Mouse (Mus musculus) thymus, postnatal 4 days (tissue): ENCODE results near the gene Pum2.
"Not testable (repeated sequence)": the region's sequence is repeated elsewhere in the genome, so short reads cannot be mapped to it uniquely, and the experiment has no call there.

Experiments
- DNase-seq: peaks from one replicate; pipeline ENCODE4 v3.0.0; 2021

The Pum2 gene

DNA sequence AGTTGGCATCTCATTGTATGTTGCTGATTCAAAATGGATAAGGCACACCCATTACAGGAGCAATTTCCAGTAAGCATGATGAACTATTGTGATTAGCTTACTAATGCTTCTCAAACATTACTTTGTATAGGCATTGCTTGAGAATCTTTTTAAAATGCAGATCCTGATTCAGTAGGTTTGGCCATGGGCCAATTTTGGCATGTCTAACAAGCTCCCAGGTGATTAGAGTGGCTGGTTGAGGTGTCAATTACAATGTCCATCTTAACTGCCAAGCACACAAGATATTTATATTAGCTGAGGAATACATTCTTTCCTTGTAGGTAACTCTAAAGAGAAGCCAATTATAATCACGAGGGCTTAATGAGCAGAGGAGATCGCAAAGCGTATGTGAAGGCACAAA, 4.1 kb upstream of the Pum2 start:
- no peak for DNase-seq

DNA sequence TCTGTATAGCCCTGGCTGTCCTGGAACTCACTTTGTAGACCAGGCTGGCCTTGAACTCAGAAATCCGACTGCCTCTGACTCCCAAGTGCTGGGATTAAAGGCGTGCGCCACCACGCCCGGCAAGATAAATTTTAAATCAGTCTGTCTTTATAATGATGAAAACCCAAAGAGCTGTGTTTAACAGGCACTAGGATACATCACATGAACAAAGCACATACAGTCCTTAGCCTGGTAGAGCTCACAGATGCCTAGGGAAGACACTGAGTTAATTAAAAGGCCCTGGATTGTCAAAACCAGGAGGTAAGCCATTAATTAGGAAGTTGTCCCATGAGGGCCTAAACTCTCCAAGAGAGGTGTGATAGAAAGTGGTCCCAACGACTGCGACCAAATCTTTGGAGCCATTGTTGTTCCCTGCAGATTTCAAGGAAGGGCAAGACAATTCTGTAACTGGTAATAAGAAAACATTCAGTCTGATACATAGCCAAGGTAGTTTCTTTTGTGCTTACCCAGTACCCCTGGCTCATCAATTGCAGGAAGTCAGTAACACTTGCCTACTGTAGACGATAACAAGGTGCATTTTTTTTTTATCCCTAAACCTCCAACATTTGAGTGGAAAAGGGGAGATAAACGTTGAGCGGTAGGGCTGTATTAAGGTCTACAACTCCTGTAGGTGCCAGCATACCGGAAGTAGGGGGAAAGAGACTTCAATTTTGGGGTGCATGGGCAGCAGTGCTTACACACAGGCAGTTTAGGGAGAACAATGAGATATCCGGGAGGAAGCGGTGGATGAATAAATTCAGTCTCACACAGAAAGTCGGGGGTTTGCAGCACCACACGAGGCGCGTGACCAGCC, 587 bp upstream of the Pum2 start:
- peak; percentile 19 for DNase-seq

DNA sequence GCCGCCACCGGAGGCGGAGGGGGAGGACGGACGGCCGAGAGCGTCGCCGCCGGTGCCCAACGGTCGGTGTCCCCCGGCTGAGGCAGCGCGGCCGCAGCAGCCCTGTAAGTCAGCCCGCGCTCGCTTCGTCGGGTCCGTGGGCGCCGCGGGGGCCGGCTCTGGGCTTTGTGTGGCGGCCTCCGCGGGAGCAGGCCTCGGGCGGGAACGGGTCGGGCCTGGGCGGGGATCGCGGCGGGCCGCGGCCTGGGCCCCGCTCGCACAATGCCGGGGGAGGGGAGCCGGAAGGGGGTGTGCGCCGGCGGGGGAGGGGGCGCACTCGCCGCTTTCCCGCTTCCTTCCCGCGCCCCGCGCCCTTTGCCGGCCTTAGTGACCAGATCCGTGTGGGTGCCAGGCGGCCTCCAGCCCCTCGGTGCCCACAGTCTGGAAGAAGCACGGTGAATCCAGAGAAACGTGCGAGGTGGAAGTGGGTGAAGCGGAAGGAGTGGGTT, 487 bp downstream of the Pum2 start:
- peak; percentile 85 for DNase-seq

DNA sequence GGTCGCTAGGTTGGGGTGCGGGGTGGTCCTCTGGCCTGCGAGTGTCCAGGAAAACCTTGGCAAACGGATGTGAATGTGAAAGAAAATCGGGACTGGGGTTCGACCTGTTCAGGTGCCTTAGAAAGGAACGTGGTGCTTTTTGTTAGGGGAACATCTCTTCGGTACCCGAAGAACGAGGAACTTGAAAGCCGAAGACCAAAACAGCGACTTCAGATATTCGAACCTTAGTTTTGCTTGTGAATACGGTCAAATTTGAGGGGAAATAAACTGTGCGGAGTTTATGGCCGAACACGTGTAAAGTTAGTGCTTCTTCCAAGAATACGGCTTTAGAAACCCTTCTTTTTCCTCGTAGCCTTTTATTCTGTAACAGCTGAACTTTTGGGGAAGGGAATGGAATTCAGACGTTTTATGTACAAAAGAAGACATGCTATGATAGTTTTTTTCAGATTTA, 982 bp downstream of the Pum2 start:
- no peak for DNase-seq

DNA sequence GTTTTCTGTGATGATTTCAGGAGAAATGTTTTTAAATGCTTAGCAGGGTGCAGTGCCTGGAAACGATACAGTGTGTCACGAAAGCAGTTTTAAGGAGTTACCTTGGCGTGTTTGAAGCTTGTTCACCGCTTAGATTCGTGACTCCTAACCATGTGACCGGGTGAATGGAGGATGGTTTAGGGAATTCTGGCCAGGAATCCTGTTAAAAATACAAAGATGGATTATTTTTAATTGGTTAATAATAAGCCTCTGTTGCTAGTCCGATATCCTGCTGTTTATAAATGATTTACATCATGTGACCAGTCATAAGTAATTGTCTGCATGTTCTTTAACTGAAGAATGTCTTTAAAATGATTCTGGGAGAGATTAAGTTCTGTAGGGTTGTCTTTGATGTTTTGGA, 1.4 kb downstream of the Pum2 start:
- no peak for DNase-seq

DNA sequence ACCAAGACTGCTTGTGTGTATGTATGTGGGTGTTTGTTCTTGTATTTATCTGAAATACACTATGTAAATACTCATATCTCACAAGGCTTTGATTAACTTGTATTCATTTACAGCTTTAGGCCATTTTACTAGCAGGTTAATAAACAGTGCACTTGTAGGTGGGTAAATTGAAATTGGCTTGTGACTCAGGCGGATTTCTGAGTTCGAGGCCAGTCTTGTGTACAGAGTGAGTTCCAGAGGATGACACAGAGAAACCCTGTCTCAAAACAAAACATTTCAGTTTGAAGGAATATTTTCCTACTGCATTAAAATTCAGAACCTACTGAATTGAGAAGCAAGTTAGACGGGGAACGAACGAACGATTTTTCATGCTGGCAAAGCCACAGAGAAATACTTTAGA, 2.4 kb downstream of the Pum2 start:
- DNase-seq = no peak

DNA sequence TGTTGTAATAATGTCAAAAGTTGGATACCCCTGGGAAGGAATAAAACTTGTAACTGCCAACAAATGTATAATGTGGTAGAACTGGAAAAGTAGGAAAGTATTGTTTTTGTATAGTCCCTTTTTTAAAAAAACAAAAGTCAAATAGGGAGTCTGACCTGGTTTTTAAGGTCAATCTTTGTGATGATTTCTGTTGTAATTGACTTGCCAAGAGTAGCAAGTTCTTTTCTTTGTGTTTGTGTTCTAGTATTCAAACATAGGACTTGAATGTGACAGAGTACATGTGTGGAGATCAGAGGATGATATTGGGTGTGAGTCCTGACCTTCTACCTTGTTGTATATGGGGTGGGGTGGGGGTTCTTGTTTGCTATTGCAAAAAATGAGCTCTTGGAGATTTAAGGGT, 4.0 kb downstream of the Pum2 start:
- no peak for DNase-seq

DNA sequence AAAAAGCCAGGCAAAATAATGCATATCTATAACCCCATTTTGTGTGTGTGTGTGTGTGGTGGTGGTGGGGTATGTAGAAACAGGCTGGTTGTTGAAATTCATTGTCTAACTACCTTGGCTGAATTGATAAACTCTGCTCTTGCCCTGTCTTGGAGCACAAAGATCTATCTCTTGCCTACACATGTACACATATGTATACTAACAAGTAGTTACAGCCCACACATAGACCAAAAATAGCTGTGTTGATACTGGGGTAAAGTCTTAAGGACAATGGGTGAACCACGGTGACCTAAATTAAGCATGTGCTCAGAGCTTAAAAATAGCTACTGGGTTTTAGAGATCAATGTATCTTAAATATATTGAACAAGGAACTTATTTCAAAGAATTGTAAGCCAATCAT, 10.3 kb downstream of the Pum2 start:
- DNase-seq = no peak

DNA sequence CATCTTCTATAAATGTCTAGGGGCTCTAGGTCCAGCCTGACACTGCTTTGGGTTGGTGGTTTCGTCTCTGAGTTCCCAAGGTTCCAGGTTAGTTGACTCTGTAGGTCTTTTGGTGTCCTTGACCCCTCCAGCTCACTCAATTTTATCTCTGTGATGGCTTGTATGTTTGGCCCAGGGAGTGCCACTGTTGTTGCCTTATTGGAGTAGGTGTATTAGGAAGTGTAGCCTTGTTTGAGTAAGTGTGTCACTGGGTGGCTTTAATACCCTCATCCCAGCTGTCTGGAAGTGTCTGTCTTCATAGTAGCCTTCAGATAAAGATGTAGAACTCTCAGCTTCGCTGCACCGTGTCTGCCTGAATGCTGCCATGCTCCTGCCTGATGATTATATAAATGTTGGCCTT, 11.1 kb downstream of the Pum2 start:
- DNase-seq = no peak

DNA sequence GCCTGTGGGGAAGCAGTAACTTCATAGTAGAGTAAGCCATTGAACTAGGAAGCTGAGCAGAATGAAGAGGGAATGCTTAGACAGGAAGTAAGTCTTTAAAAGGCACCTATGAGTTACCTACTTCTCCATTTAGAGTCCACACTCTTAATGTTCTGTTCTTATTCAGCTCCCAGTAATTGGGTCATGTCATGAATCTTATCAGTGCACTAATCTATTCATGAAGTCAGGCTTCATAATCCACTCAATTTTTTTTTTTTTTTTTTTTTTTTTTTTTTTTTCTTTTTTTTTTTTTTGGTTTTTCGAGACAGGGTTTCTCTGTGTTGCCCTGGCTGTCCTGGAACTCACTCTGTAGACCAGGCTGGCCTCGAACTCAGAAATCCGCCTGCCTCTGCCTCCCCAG, 15.9 kb downstream of the Pum2 start:
- DNase-seq = not testable (repeated sequence)

DNA sequence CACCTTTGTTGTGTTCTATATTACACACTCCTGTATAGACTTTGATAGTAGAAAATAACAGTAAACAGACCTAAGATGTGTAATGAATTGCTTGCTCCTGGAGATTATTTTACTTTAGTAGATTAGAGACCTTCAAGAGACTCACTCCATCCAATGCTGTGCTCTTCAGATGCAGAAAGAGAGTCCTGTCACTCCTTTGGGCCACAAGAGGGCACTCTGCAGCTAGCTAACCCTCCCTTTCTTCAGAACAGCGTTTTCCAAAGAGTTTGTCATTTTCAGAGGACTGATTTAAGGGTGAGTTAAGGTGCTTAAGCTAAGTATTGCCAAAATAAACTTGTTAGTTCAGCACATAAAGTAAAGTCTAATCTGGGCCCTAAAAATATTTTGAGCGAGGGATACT, 25.0 kb downstream of the Pum2 start:
- peak; percentile 69 for DNase-seq

DNA sequence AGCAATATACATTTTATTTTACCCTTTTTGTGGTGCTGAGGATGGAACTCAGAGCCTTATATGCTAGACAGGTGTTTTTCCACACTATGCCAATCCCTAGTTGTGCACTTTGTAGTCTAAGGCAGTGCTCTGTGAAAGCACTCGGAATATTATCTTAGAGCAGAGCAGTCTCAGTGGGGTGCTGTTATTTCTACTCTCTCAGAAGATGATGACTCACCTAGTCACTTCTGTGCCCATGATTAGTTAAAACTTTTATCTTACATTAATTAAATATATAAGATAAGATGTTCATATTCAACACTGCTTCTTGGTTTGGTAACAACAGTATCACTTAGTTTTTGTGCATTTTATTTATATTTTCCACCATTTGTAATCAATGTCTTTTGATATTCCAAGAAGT, 30.1 kb downstream of the Pum2 start:
- no peak for DNase-seq

DNA sequence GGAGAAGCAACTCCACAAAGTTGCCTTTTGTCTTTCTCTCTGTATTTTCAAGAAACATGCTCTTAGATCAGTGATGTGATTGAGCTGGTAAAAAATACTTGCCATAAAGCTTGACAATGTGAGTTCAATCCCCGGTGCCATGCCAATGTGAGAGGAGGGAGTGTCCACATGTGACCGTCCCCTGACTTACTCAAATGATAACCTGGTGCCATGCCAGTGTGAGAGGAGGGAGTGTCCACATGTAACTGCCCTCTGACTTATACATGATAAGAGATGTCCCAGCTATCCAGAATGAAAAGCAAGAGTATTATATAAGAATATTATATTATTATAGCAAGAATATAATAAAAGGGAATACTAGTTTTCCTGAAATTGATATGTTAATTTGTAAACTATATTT, 34.9 kb downstream of the Pum2 start:
- DNase-seq = no peak

DNA sequence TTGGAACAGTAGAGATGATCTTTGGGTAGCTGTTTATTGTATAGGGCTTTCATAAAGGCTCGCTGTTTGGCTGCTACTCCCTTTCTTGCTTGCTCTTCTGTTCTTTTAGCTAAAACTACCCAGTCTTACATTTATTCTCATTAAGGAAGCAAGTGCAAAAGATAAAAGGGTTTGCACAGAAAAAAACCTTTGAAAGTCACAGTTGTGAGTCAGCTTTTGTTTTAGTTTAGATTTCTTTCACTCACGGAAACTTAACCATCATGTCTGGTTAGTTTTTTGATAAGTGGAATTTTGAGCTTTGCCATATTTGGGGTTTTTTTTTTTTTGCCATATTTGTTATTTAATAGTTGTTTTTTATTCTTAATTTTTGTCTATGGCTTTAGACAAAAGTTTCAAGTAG, 38.7 kb downstream of the Pum2 start:
- no peak for DNase-seq

DNA sequence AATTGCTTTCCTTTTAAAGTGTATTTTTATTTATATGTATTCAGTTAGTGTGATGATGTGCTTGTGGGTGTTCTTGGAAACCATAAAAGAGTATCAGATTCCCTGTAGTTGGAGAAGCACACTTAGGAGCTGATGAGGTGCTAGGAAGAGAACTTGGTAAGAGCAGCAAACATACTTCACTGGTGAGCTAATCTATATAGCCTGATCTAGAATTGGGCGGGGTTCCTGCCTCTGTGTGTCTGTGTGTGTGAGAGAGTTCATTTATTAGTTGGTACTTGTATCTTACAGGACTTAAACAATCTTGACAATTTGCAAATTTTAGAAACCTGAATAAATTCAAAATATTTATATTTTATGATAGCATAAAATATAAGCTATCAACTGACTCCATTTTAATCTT, 42.2 kb downstream of the Pum2 start:
- no peak for DNase-seq

DNA sequence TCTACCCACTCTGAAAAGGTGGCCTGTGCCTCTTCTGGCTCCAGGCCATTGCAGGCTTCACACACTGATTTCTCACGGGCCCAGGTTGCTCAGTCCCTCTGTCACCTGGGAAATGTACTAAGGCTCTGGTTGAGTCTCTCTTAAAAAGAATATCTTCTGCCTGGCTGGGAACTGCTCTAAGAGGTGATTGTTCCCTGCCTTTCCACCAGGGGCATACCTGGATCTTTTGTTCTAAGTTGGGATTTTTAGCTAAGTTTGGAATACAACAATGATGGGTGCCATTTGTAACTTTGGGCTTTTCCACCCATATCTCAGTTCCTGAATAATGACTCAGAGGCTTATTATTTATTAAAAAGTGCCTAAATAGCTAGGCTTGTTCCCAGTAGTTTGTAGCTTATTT, 53.0 kb downstream of the Pum2 start:
- no peak for DNase-seq

DNA sequence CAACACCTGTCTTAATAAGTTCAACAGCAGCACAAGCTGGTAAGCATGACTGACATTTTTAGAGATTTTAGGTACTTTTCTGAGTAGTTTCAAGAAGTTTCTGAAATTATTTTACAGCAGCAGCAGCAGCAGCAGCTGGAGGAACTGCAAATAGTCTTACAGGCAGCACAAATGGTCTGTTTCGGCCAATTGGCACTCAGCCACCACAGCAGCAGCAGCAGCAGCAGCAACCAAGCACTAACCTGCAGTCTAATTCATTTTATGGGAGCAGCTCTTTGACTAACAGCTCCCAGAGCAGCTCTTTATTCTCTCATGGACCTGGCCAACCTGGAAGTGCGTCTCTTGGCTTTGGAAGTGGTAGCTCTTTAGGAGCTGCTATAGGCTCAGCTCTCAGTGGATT, 54.8 kb downstream of the Pum2 start:
- no peak for DNase-seq

DNA sequence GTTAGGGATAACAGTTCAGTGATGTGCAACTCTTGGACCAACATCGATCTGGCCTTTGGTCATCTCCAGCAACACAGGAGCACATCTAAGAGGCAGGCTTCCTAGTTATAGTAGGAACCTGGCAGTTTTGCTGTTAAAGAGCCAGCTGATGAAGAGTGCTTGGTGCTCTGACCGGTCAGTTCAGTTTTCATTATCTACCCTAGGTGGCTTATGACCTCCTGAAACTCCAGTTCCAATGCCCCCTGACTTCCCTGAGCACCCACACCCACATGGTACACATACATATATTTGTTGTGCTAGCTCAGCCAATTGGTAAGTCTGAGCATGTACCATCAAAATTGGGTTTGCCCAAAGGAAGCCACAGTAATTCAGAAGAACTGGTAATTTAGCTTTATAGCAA, 79.7 kb downstream of the Pum2 start:
- no peak for DNase-seq

DNA sequence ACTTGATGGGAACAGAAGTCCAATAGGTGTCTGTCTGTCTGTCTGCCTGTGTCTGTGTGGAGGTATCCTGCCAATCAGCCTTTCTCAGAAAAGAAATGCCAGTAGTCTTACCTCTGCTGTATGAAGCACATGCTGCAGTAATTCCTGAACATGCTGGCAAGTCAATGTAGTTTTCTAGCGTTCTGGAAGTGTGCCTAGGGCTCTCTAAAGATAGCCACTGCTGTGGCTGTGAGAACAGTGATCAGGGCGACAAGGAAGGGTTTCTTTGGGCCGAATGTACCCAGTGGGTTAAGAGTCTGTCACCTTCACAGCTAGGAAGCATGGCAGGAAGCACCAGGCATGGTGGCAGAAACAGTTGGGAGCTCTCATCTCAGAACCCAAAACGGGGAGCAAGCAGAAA, 80.2 kb downstream of the Pum2 start:
- DNase-seq = no peak

DNA sequence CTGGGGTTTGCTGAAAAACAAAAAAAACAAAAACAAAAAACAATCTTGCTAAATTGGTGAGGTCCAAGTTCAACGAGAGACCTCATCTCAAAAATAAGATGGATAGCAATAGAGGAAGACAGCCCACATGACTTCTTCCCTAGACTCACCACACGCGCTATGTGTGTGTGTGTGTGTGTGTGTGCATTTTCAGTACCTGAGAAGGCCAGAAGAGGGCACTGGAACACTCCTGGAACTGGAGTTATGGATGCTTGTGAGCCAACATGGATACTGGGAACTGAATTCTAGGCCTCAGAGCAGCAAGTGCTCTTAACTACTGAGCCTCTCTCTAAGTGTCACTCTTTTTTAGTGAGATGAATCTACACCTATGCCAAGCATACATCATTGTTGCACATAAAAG, 84.1 kb downstream of the Pum2 start:
- DNase-seq = no peak

DNA sequence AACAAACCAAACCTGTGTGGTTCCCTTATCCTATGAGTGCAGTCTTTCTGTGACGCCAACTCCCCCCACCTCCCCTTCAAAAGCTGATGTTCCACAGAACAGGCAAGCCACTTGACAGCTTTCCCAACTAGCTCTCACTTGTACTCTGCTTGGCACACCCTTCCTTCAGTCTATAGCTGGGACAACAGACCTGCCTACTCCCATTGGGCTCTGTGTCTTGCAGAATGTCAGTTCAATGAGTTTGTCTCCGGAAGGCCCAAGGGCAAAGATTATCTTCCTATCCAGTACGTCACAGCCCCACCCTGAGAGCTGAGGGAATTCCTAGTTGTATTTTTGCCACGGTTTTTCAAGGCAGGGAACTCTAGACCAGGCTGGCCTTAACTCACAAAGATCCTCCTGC, 85.2 kb downstream of the Pum2 start:
- DNase-seq = no peak

DNA sequence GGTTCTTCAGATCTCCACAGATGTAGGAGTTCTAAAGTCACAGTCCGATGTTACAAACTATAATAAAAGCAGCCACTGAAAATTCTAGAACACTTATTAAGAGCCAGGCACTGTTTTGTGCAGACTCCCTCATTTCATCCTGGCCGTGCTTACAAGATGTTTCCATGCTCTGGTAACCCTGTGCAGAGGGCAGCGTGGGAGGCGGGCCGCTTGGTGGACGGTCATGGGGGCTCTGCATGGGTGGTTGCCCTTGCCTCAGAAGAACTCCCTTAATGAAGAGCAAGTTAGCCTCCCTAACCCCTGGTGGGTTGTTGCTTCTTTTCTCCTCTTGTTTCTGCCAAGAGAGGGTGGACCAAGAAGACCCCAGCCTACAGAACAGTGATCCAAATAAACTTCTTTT, 85.8 kb downstream of the Pum2 start:
- DNase-seq = no peak

DNA sequence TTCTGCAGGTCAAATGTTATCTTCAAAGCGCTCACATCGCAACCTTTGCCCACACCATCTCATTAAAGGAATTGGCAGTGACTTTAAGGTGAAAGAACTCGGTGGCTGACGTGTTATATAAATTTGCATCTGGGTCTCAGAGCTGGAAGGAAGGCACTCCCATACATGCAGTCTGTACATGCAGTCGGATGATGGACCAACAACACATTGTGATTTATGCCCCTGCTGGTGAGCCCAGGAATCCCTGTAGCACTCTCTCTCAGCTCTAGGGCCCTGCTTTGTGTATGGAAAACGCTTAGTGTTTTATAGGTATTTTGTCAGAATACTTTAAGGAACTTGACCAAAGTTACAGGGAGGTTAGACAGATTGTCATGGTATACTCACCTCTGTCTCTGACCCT, 86.6 kb downstream of the Pum2 start:
- DNase-seq = no peak

DNA sequence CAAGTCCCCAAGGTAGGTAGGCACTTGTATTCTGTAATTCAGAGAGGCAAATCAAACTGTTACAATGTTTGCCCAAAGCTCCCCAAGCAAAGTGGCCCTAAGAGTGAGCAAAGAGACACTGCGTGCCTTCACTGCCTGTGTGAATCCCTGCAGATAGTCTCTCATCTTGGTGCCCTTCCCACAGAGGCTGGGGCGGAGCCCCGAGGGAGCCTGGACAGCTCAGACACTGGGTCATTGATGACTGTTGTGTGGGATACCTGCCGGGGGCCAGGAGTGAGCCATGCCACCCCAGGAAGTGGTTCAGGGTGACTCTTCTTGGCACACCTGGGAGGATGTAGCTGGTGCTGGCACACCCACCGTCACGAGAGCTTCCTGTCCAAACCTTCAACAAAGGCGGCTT, 87.1 kb downstream of the Pum2 start:
- no peak for DNase-seq

DNA sequence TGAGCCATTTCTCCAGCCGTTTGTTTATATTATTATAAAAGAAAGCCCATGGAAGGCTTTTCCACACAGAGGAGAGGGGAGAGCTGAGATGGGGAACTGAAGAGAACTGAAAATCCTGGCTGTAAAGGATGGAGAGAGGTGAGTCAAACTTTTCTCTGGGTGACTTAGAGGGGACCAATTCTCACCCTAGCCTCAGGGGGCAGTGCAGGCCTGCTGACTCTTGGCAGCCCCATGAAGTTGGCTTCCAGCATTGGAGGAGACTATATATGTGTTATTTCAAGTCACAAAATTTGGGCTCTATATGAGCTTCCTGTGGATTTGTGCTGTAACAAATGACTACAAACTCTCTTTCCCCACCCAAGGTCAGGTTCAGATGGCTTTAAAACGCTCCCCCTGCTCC, 88.7 kb downstream of the Pum2 start:
- peak; percentile 73 for DNase-seq
